17 mouse cellular contexts compared by ENCODE assay signal in the genomic region with DNA sequence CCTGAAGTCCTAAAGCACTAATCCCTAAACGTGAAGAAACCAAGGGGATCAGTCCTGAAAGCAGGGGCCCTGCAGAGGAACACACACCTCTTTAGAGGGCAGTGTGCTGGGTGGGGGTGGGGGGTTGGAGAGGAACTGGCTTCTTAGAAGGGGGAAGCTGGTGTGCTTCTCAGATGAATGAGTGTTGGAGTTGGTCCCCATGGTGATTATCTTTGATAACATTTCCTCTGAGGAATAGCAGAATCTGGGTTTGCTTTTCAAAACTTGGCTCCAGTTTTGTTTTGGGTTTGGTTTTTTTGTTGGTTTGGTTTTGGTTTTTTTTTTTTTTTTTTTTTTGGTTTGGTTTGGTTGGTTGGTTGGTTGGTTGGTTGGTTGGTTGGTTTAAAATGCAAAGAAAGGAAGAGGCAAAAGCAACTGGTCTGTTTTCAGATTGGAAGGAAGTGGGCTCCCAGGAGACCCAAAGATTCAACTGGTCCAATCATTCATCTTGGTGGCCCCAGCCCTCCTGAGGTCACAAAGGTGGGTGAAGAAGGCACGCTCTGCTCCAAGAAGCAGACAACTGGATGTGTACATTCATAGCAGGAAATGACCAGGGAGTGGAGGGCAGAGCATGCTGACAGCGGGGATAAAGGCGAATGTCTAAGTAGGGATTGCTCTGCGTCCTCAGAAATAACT. TPM values are rescaled to one million over a fixed set of nuclear protein-coding genes. Genes with fewer than 3 reads are reported as not detected.
DNase-seq lines count a peak whose midpoint lies in the region; ATAC-seq and TF ChIP-seq lines count a peak whose summit lies in the region.
"Had no signal": no experiment of that assay in that cellular context is flagged by ENCODE, and none has a peak within 500 bp of the region (broad histone marks: within the 10 kb centered on the region; RNA-seq: fewer than 3 reads in every experiment).

No protein-coding gene starts in this region.

- H3K9ac ChIP-seq in kidney, embryonic 16.5 days (replicated peaks; ENCODE audit: low read length): no peak overlapping the region
- H3K9ac ChIP-seq in stomach, embryonic 16.5 days (ENCODE audit: low read length): no peak overlapping the region
- no peak overlapping the region for H3K9ac ChIP-seq in stomach, postnatal 0 days (ENCODE audit: low read length)
- H3K9ac ChIP-seq: forebrain, embryonic 13.5 days; heart, embryonic 15.5 days; limb, embryonic 13.5 days; liver, embryonic 15.5 days had no signal

- H3K4me3 ChIP-seq in kidney, embryonic 16.5 days (ENCODE audit: low read length): no peak overlapping the region
- H3K4me3 ChIP-seq in stomach, embryonic 16.5 days (replicated peaks; ENCODE audit: low read length): no peak overlapping the region
- no peak overlapping the region for H3K4me3 ChIP-seq in stomach, postnatal 0 days (ENCODE audit: low read depth, low read length)
- H3K4me3 ChIP-seq in gastrocnemius, adult 2 months: no peak overlapping the region
- H3K4me3 ChIP-seq: forebrain, embryonic 13.5 days; heart, embryonic 15.5 days; limb, embryonic 13.5 days; liver, embryonic 15.5 days had no signal

- no peak overlapping the region for H3K4me2 ChIP-seq in kidney, embryonic 16.5 days (replicated peaks; ENCODE audit: low read depth, low read length)
- no peak overlapping the region for H3K4me2 ChIP-seq in stomach, embryonic 16.5 days (ENCODE audit: low read depth, low read length)
- no peak overlapping the region for H3K4me2 ChIP-seq in stomach, postnatal 0 days (replicated peaks; ENCODE audit: low read depth)
- H3K4me2 ChIP-seq: forebrain, embryonic 13.5 days; heart, embryonic 15.5 days; limb, embryonic 13.5 days; liver, embryonic 15.5 days had no signal

- no peaks in the 10 kb centered on the region for H3K9me3 ChIP-seq in kidney, embryonic 16.5 days (ENCODE audit: low read length)
- H3K9me3 ChIP-seq in stomach, embryonic 16.5 days (replicated peaks; ENCODE audit: control insufficient read depth, low read length): no peaks in the 10 kb centered on the region
- H3K9me3 ChIP-seq in stomach, postnatal 0 days (ENCODE audit: control insufficient read depth, low read length): no peaks in the 10 kb centered on the region
- H3K9me3 ChIP-seq: forebrain, embryonic 13.5 days; heart, embryonic 15.5 days; limb, embryonic 13.5 days; liver, embryonic 15.5 days had no signal

- TF ChIP-seq CTCF in stomach, postnatal 0 days (IDR thresholded peaks at IDR 0.05; ENCODE audit: low read depth): no peak
- TF ChIP-seq CTCF in gastrocnemius, adult 2 months (IDR thresholded peaks at IDR 0.05): no peak

- H3K36me3 ChIP-seq in kidney, embryonic 16.5 days (ENCODE audit: insufficient read depth, low read length): peaks cover 30% of the 10 kb centered on the region
- H3K36me3 ChIP-seq in stomach, embryonic 16.5 days (ENCODE audit: control insufficient read depth, insufficient read depth, low read length): peaks cover 14% of the 10 kb centered on the region
- peaks cover 7% of the 10 kb centered on the region; the same call in 1 of the 2 replicates for H3K36me3 ChIP-seq in stomach, postnatal 0 days (ENCODE audit: control insufficient read depth, insufficient read depth, low read length)
- no peaks in the 10 kb centered on the region; the same call in 1 of the 2 replicates for H3K36me3 ChIP-seq in splenic B cell, adult 2 months (ENCODE audit: control insufficient read depth, insufficient read depth, low read length, poor library complexity, severe bottlenecking)

- no peak for DNase-seq in kidney, postnatal 4 days
- no peak for DNase-seq in stomach, postnatal 0 days (ENCODE audit: low spot score)
- peak; percentile 57 for DNase-seq in NIH3T3 (ENCODE audit: low read depth)
- peak; percentile 56 for DNase-seq in splenic B cell, adult 2 months (ENCODE audit: low read depth, low spot score)
- no peak for DNase-seq in gastrocnemius, adult 2 months
- no peak for DNase-seq in right cerebral cortex, postnatal 10 days (ENCODE audit: low spot score in 2 of 2)
- DNase-seq: cerebellum, adult 9-11 months; thymus, postnatal 25 days had no signal

- WGBS in kidney, embryonic 16.5 days: 60% methylated on average over 5 of the region's 5 CpGs
- 55% methylated on average over 5 of the region's 5 CpGs for WGBS in stomach, embryonic 16.5 days
- 63% methylated on average over 5 of the region's 5 CpGs for WGBS in stomach, postnatal 0 days

- no peak for ATAC-seq in kidney, embryonic 16.5 days (ENCODE audit: low FRiP score, low TSS enrichment)
- ATAC-seq in stomach, embryonic 16.5 days (ENCODE audit: insufficient read depth, low FRiP score): no peak
- ATAC-seq in stomach, postnatal 0 days (ENCODE audit: low FRiP score, low TSS enrichment): no peak
- ATAC-seq: CD4-positive, CD25-positive, alpha-beta regulatory T cell, adult 4 months; forebrain, embryonic 13.5 days; midbrain, embryonic 16.5 days had no signal

- H3K4me1 ChIP-seq in kidney, embryonic 16.5 days (ENCODE audit: insufficient read depth, low read length): peaks cover 22% of the 10 kb centered on the region
- peaks cover 18% of the 10 kb centered on the region for H3K4me1 ChIP-seq in stomach, embryonic 16.5 days (ENCODE audit: control insufficient read depth, insufficient read depth, low read length)
- H3K4me1 ChIP-seq in stomach, postnatal 0 days (replicated peaks; ENCODE audit: control insufficient read depth, insufficient read depth): 0 out of 2 replicates have a peak, but pooled peaks cover 2% of the 10 kb centered on the region
- H3K4me1 ChIP-seq: forebrain, embryonic 13.5 days; limb, embryonic 13.5 days had no signal

- intact Hi-C loops in gastrocnemius, adult 2 months (cut with DNase I): no loop called here

- 0 out of 2 replicates have a peak, but pooled peaks cover 3% of the 10 kb centered on the region for H3K27me3 ChIP-seq in kidney, embryonic 16.5 days (ENCODE audit: insufficient read depth, low read length)
- 0 out of 2 replicates have a peak, but pooled peaks cover 2% of the 10 kb centered on the region for H3K27me3 ChIP-seq in stomach, embryonic 16.5 days (ENCODE audit: control insufficient read depth, insufficient read depth, low read length)
- H3K27me3 ChIP-seq in stomach, postnatal 0 days (ENCODE audit: control insufficient read depth, insufficient read depth, low read length): no peaks in the 10 kb centered on the region
- H3K27me3 ChIP-seq in splenic B cell, adult 2 months (ENCODE audit: control insufficient read depth, insufficient read depth, low read length, poor library complexity, severe bottlenecking): no peaks in the 10 kb centered on the region

- 0 out of 2 replicates have a peak overlapping the region, but pooled peaks have one; percentile 10 for H3K27ac ChIP-seq in kidney, embryonic 16.5 days (ENCODE audit: low read length)
- H3K27ac ChIP-seq in stomach, embryonic 16.5 days (ENCODE audit: low read length): peak overlapping the region; percentile 88; the same call in 1 of the 2 replicates
- H3K27ac ChIP-seq in stomach, postnatal 0 days (replicated peaks): no peak overlapping the region
- H3K27ac ChIP-seq in gastrocnemius, adult 2 months: no peak overlapping the region
- H3K27ac ChIP-seq: forebrain, embryonic 13.5 days; limb, embryonic 13.5 days; liver, embryonic 15.5 days had no signal

- TF ChIP-seq EP300 in stomach, postnatal 0 days (optimal IDR thresholded peaks at IDR 0.05): no peak

RNA-seq across cellular contexts. Expression of gene Itgb4, which starts 5.6 kb away (rescaled TPM):
- 2.5 and 3.4 TPM in 2 replicates for polyA plus RNA-seq in kidney, embryonic 16.5 days (2015; fragmentation: Nextera tagmentation; extraction: Ambion mirVana)
- 18.9 and 24.4 TPM in 2 replicates for polyA plus RNA-seq in stomach, embryonic 16.5 days (2015; fragmentation: Nextera tagmentation; extraction: Ambion mirVana)
- 12.7 and 14.6 TPM in 2 replicates for polyA plus RNA-seq in stomach, postnatal 0 days (2015; fragmentation: Nextera tagmentation; extraction: Ambion mirVana)
- total RNA-seq in gastrocnemius, adult 2 months (2021): 1 to 10 TPM; 4.2 to 4.5 TPM
- polyA plus RNA-seq: CD4-positive, CD25-positive, alpha-beta regulatory T cell, adult 4 months had no signal

RNA-seq across cellular contexts. Expression of gene Recql5, which starts 35.6 kb away (rescaled TPM):
- 25.3 and 26.9 TPM in 2 replicates for polyA plus RNA-seq in kidney, embryonic 16.5 days (2015; fragmentation: Nextera tagmentation; extraction: Ambion mirVana)
- polyA plus RNA-seq in stomach, embryonic 16.5 days (2015; fragmentation: Nextera tagmentation; extraction: Ambion mirVana): 19.5 and 19.7 TPM in 2 replicates
- 7.2 and 8.1 TPM in 2 replicates for polyA plus RNA-seq in stomach, postnatal 0 days (2015; fragmentation: Nextera tagmentation; extraction: Ambion mirVana)
- total RNA-seq in gastrocnemius, adult 2 months (2021): 1 to 10 TPM; 7.5 to 8.6 TPM

RNA-seq across cellular contexts. Expression of gene Sap30bp, which starts 35.8 kb away (rescaled TPM):
- 35.9 and 38.9 TPM in 2 replicates for polyA plus RNA-seq in kidney, embryonic 16.5 days (2015; fragmentation: Nextera tagmentation; extraction: Ambion mirVana)
- polyA plus RNA-seq in stomach, embryonic 16.5 days (2015; fragmentation: Nextera tagmentation; extraction: Ambion mirVana): 32.0 and 35.2 TPM in 2 replicates
- 23.6 and 27.0 TPM in 2 replicates for polyA plus RNA-seq in stomach, postnatal 0 days (2015; fragmentation: Nextera tagmentation; extraction: Ambion mirVana)
- 10 to 100 TPM; 12.1 to 13.4 TPM for total RNA-seq in gastrocnemius, adult 2 months (2021)

RNA-seq across cellular contexts. Expression of gene Galk1, which starts 43.7 kb away (rescaled TPM):
- polyA plus RNA-seq in kidney, embryonic 16.5 days (2015; fragmentation: Nextera tagmentation; extraction: Ambion mirVana): 222 and 240 TPM in 2 replicates
- 186 and 187 TPM in 2 replicates for polyA plus RNA-seq in stomach, embryonic 16.5 days (2015; fragmentation: Nextera tagmentation; extraction: Ambion mirVana)
- polyA plus RNA-seq in stomach, postnatal 0 days (2015; fragmentation: Nextera tagmentation; extraction: Ambion mirVana): 119 and 126 TPM in 2 replicates
- 1 to 10 TPM; 3.0 to 3.8 TPM for total RNA-seq in gastrocnemius, adult 2 months (2021)

RNA-seq across cellular contexts. Expression of gene Smim6, which starts 57.1 kb away (rescaled TPM):
- 11.8 and 12.8 TPM in 2 replicates for polyA plus RNA-seq in kidney, embryonic 16.5 days (2015; fragmentation: Nextera tagmentation; extraction: Ambion mirVana)
- 57.0 and 68.4 TPM in 2 replicates for polyA plus RNA-seq in stomach, embryonic 16.5 days (2015; fragmentation: Nextera tagmentation; extraction: Ambion mirVana)
- polyA plus RNA-seq in stomach, postnatal 0 days (2015; fragmentation: Nextera tagmentation; extraction: Ambion mirVana): 184 and 185 TPM in 2 replicates
- not detected for total RNA-seq in gastrocnemius, adult 2 months (2021)
- total RNA-seq: left cerebral cortex, postnatal 10 days had no signal

Comparison
In these comparisons a context has a peak if more than half of its experiments do, and no peak if none do; other contexts are left out.
1. H3K27ac ChIP-seq: peak in kidney, embryonic 16.5 days (single experiment) and stomach, embryonic 16.5 days (single experiment); none in stomach, postnatal 0 days (single experiment) and gastrocnemius, adult 2 months (single experiment).
2. DNase-seq: peak in NIH3T3 (single experiment) and splenic B cell, adult 2 months (single experiment); none in kidney, postnatal 4 days (0 of 2), stomach, postnatal 0 days (single experiment), gastrocnemius, adult 2 months (single experiment) and right cerebral cortex, postnatal 10 days (0 of 2).